In genomic region chr17:7279251-7279650, GRCm38 (mm10) we compare ENCODE assay signal across 24 mouse cellular contexts. TPM values are rescaled to one million over a fixed set of nuclear protein-coding genes. Genes with fewer than 3 reads are reported as not detected.
"Had no signal": no experiment of that assay in that cellular context is flagged by ENCODE, and none has a peak within 500 bp of the region (broad histone marks: within the 10 kb centered on the region; RNA-seq: fewer than 3 reads in every experiment).

No protein-coding gene starts in this region.

- H3K4me3 ChIP-seq: layer of hippocampus, adult 2 months; limb, embryonic 12.5 days; limb, embryonic 15.5 days; midbrain, embryonic 13.5 days; myocyte; neural tube, embryonic 13.5 days; stomach, embryonic 15.5 days had no signal

- H3K9ac ChIP-seq: limb, embryonic 12.5 days; limb, embryonic 15.5 days; liver, embryonic 14.5 days; liver, postnatal 0 days; lung, embryonic 14.5 days; midbrain, embryonic 13.5 days; neural tube, embryonic 13.5 days; stomach, embryonic 15.5 days had no signal

- ATAC-seq: liver, postnatal 0 days; lung, postnatal 0 days; midbrain, embryonic 13.5 days; midbrain, embryonic 16.5 days had no signal

- H3K9me3 ChIP-seq: limb, embryonic 12.5 days; limb, embryonic 15.5 days; midbrain, embryonic 13.5 days; neural tube, embryonic 13.5 days; stomach, embryonic 15.5 days had no signal

- DNase-seq: layer of hippocampus, postnatal 36 days; liver, postnatal 0 days; lung, embryonic 14.5 days; retina, postnatal 1 day; right cerebral cortex, postnatal 25 days; spleen, adult 18-20 months; thymus, postnatal 25 days had no signal

- H3K36me3 ChIP-seq: limb, embryonic 15.5 days; stomach, embryonic 15.5 days had no signal

- H3K4me1 ChIP-seq: limb, embryonic 12.5 days; limb, embryonic 15.5 days; midbrain, embryonic 13.5 days had no signal

- H3K27ac ChIP-seq: layer of hippocampus, adult 2 months; limb, embryonic 12.5 days; limb, embryonic 15.5 days; liver, embryonic 14.5 days; macrophage; midbrain, embryonic 13.5 days; neural tube, embryonic 13.5 days; stomach, embryonic 15.5 days had no signal

- H3K4me2 ChIP-seq: limb, embryonic 12.5 days; limb, embryonic 15.5 days; liver, embryonic 11.5 days; lung, embryonic 14.5 days; midbrain, embryonic 13.5 days; neural tube, embryonic 13.5 days; stomach, embryonic 15.5 days had no signal

- H3K27me3 ChIP-seq: limb, embryonic 12.5 days; limb, embryonic 15.5 days; midbrain, embryonic 13.5 days; neural tube, embryonic 13.5 days; stomach, embryonic 15.5 days had no signal

RNA-seq across cellular contexts. Expression of gene Tcp10a, which starts 45.2 kb away (rescaled TPM):
- total RNA-seq: left cerebral cortex, postnatal 4 days; megakaryocyte, adult 5-6 weeks; neutrophil, adult 5-6 weeks had no signal
- polyA plus RNA-seq: kidney, embryonic 16.5 days; large intestine, adult 2 months; limb, embryonic 12.5 days; limb, embryonic 15.5 days; liver, embryonic 11.5 days; liver, embryonic 14.5 days; liver, postnatal 0 days; lung, embryonic 14.5 days; lung, postnatal 0 days; macrophage; midbrain, embryonic 13.5 days; midbrain, embryonic 16.5 days; myocyte; stomach, embryonic 15.5 days had no signal
